Mouse (Mus musculus) cerebellum, adult 2 months (tissue): Measurements from ENCODE around the gene Rsc1a1. TPM values are rescaled to one million over a fixed set of nuclear protein-coding genes. Genes with fewer than 3 reads are reported as not detected.

Source experiments
- DNase-seq, 2 experiments: peaks; one replicate each; pipeline ENCODE4 v3.0.0; 2021
- H3K27ac ChIP-seq: fragments of 200-500 bp; 2 replicates; pipeline ENCODE4 v1.5.1; 2012; ENCODE audit warnings: low read length, control low read depth, inconsistent platforms; ENCODE audit not compliant: insufficient read depth
- H3K27me3 ChIP-seq: fragments of 200-500 bp; 2 replicates; pipeline ENCODE4 v1.6.1; 2012; ENCODE audit warnings: inconsistent platforms, mild to moderate bottlenecking, low read length, moderate library complexity; ENCODE audit not compliant: control insufficient read depth, insufficient read depth
- H3K4me1 ChIP-seq: fragments of 200-500 bp; 2 replicates; pipeline ENCODE4 v1.6.1; 2011; ENCODE audit warnings: low read length; ENCODE audit not compliant: control insufficient read depth, insufficient read depth
- H3K4me3 ChIP-seq: fragments of 200-500 bp; replicated peaks from 2 replicates; pipeline ENCODE3; 2011; ENCODE audit warnings: mild to moderate bottlenecking, low read depth, low read length, control low read depth; ENCODE audit not compliant: insufficient read depth
- CTCF ChIP-seq: fragments of 200-500 bp; IDR thresholded peaks from 2 replicates; pipeline ENCODE4 v1.5.1; 2011; ENCODE audit warnings: low read depth, mild to moderate bottlenecking, control low read depth, low read length, moderate library complexity, borderline replicate concordance; ENCODE audit not compliant: insufficient read depth
- POLR2A ChIP-seq: fragments of 200-500 bp; IDR thresholded peaks from 2 replicates; pipeline ENCODE4 v1.6.1; 2011; ENCODE audit warnings: low read length, control low read depth, borderline replicate concordance; ENCODE audit not compliant: insufficient read depth
- WGBS: fragments of 180-500 bp; shearing (Covaris S2); methylation state at CpG from one replicate; pipeline ENCODE4 v1.1.7; 2018; 5-methylcytosine and 5-hydroxymethylcytosine counted together
- polyA plus RNA-seq: library from polyadenylated mRNA; depleted of rRNA; stranded (reverse); fragments of >200 nt; gene quantifications from 2 replicates; pipeline ENCODE4 v1.2.3, GENCODE M21; 2012; rRNA removed

The Rsc1a1 gene
- polyA plus RNA-seq, 1 experiment = 7.4 TPM

DNA sequence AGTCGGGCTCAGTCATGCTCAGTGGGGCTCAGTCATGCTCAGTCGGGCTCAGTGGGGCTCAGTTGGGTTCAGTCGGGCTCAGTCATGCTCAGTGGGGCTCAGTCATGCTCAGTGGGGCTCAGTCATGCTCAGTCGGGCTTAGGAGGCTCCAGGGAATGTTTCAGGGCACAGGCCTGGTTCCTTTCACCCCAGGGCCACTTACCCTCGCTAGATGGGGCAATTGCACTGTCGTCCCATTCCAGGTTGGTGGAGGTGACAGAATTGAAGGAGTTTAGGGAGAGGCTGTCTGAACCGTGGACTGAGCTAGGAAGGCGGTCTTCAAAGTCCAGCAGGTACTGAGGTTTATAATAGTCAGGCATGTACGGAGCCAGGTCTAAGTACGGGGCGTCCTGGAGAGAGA, 45.9 kb downstream of the Rsc1a1 start:
- no peaks in the 10 kb centered on the region for H3K27me3 ChIP-seq
- TF ChIP-seq CTCF (0 out of 2 replicates have a peak, but pooled peaks have one; percentile 1), POLR2A (no peak)
- DNase-seq = no peak
- H3K4me1 ChIP-seq = peaks cover 24% of the 10 kb centered on the region
- WGBS = 64% methylated on average over 11 of the region's 11 CpGs
- no peak overlapping the region for H3K4me3 ChIP-seq
- no peak overlapping the region for H3K27ac ChIP-seq

DNA sequence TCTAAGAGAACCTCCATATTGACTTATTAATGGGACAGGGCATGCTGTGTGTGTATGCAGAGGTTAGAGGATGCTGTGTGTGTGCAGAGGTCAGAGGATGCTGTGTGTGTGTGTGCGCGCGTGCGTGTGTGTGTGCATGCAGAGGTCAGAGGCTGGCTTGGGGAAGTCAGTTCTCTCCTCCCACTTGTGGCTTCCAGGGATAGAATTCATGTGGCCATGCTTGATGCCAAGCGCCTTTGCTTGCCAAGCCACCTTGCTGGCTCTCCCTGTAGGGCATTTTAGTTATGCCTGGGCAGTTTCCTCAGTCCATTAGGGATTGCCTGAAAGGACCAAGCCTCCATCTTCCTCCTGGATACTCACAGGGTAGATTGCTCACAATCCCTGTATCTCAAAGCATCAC, 48.7 kb downstream of the Rsc1a1 start:
- H3K4me1 ChIP-seq = peaks cover 5% of the 10 kb centered on the region
- no peak overlapping the region for H3K4me3 ChIP-seq
- H3K27me3 ChIP-seq = no peaks in the 10 kb centered on the region
- H3K27ac ChIP-seq = no peak overlapping the region
- WGBS = 59% methylated on average over 5 of the region's 5 CpGs
- DNase-seq = peak; percentile 49 to 65
- TF ChIP-seq CTCF = no peak
- TF ChIP-seq POLR2A = no peak

DNA sequence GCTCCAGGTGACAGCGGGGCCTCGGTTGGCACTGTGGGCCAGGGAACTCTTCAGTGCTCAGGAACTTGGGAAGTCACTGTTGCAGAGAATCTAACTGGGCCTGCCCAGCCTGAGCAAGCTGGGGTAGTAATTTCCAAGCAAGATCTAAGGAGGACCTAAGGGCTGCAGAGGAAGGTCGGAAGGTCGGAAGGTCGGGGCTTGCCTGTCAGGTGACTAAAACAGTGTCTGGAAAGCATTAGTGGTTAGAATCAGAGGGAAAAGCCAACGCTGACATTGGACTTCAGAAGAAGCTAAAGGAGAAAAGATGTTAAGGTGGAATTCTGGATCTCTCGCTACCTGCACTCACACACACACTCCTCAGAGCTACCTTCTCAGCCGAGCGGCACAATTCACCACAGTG, 49.4 kb downstream of the Rsc1a1 start:
- WGBS = 93% methylated on average over 9 of the region's 9 CpGs
- H3K4me3 ChIP-seq = no peak overlapping the region
- no peaks in the 10 kb centered on the region for H3K27me3 ChIP-seq
- DNase-seq = no peak
- H3K27ac ChIP-seq = no peak overlapping the region
- H3K4me1 ChIP-seq = no peaks in the 10 kb centered on the region
- TF ChIP-seq POLR2A = no peak

Other genes starting within 250 kb of the Rsc1a1 start
- gene Srarp, start 249.5 kb downstream of the Rsc1a1 start, polyA plus RNA-seq = 8.7 and 12.9 TPM in 2 replicates
- 34.7 TPM in 2 replicates for gene Zbtb17, start 240.9 kb downstream of the Rsc1a1 start, polyA plus RNA-seq
- 16.6 and 18.6 TPM in 2 replicates for gene Spen, start 147.0 kb downstream of the Rsc1a1 start, polyA plus RNA-seq
- gene Fblim1, start 79.5 kb downstream of the Rsc1a1 start, polyA plus RNA-seq = 2.3 and 2.6 TPM in 2 replicates
- gene Tmem82, start 67.0 kb downstream of the Rsc1a1 start, polyA plus RNA-seq = 0.57 and 0.73 TPM in 2 replicates
- gene Slc25a34, start 61.8 kb downstream of the Rsc1a1 start, polyA plus RNA-seq = 7.7 and 9.5 TPM in 2 replicates
- gene Plekhm2, start 20.7 kb downstream of the Rsc1a1 start, polyA plus RNA-seq = 124 and 130 TPM in 2 replicates
- gene Ddi2, start 37.8 kb upstream of the Rsc1a1 start, polyA plus RNA-seq = 20.4 and 21.1 TPM in 2 replicates
- 1.5 and 2.7 TPM in 2 replicates for gene Agmat, start 61.1 kb upstream of the Rsc1a1 start, polyA plus RNA-seq
- 27.3 and 28.1 TPM in 2 replicates for gene Dnajc16, start 105.3 kb upstream of the Rsc1a1 start, polyA plus RNA-seq
- gene Casp9, start 108.0 kb upstream of the Rsc1a1 start, polyA plus RNA-seq = 20.0 and 21.8 TPM in 2 replicates
- 0.13 and 0.16 TPM in 2 replicates for gene Cela2a, start 140.6 kb upstream of the Rsc1a1 start, polyA plus RNA-seq
- not detected in 2 replicates for gene Ctrc, start 160.8 kb upstream of the Rsc1a1 start, polyA plus RNA-seq
- gene Efhd2, start 189.3 kb upstream of the Rsc1a1 start, polyA plus RNA-seq = 141 and 152 TPM in 2 replicates